In genomic region chr10:66741819-66742218, GRCm38 (mm10) we compare ENCODE assay signal across 9 mouse cellular contexts.
DNase-seq lines count a peak whose midpoint lies in the region; ATAC-seq lines count a peak whose summit lies in the region.
"Had no signal": no experiment of that assay in that cellular context is flagged by ENCODE, and none has a peak within 500 bp of the region (broad histone marks: within the 10 kb centered on the region; RNA-seq: fewer than 3 reads in every experiment).

No protein-coding gene starts in this region.

- H3K4me2 ChIP-seq in forebrain, embryonic 15.5 days (replicated peaks), result no peak overlapping the region

- H3K9ac ChIP-seq in forebrain, embryonic 15.5 days (replicated peaks), result no peak overlapping the region

- H3K27ac ChIP-seq in forebrain, embryonic 15.5 days (replicated peaks), result no peak overlapping the region

- H3K27me3 ChIP-seq in forebrain, embryonic 15.5 days, result no peaks in the 10 kb centered on the region

- no peak for ATAC-seq in CD4-positive, CD25-positive, alpha-beta regulatory T cell, adult 4 months
- ATAC-seq in forebrain, embryonic 15.5 days (replicated peaks), result no peak

- H3K4me3 ChIP-seq in forebrain, embryonic 15.5 days, result no peak overlapping the region

- H3K9me3 ChIP-seq in forebrain, embryonic 15.5 days, result no peaks in the 10 kb centered on the region

- no peaks in the 10 kb centered on the region; the same call in 1 of the 2 replicates for H3K4me1 ChIP-seq in forebrain, embryonic 15.5 days

- no peaks in the 10 kb centered on the region for H3K36me3 ChIP-seq in forebrain, embryonic 15.5 days

- intact Hi-C loops in left cerebral cortex, postnatal 4 days (cut with DNase I), result no loop called here

- 71% methylated on average over 3 of the region's 3 CpGs for WGBS in forebrain, embryonic 15.5 days

- DNase-seq in CD4-positive, CD25-positive, alpha-beta regulatory T cell, adult 2 months (ENCODE audit: low read depth, low spot score), result peak; percentile 6
- peak; percentile 19 for DNase-seq in left cerebral cortex, postnatal 4 days
- DNase-seq in left cerebral cortex, adult 11 months (ENCODE audit: low spot score), result no peak
- DNase-seq in cerebellum, adult 9-11 months, result peak; percentile 24
- peak; percentile 46 for DNase-seq in lung, postnatal 10 days
- no peak for DNase-seq in gastrocnemius, postnatal 4 days (ENCODE audit: low spot score in 2 of 2)
- DNase-seq: thymus, postnatal 14 days had no signal

Comparison
In these comparisons a context has a peak if more than half of its experiments do, and no peak if none do; other contexts are left out.
1. DNase-seq: peak in CD4-positive, CD25-positive, alpha-beta regulatory T cell, adult 2 months (single experiment), left cerebral cortex, postnatal 4 days (single experiment), cerebellum, adult 9-11 months (single experiment) and lung, postnatal 10 days (single experiment); none in left cerebral cortex, adult 11 months (single experiment) and gastrocnemius, postnatal 4 days (0 of 2).